Mouse (Mus musculus) C2C12 (cell line): ENCODE data around the gene Gabpb1.

ENCODE experiments used
- CEBPB ChIP-seq: IDR thresholded peaks from one replicate; pipeline ENCODE4 v1.6.1; 2011; ENCODE audit warnings: low read depth, mild to moderate bottlenecking, control low read depth, moderate library complexity
- CTCF ChIP-seq: IDR thresholded peaks from one replicate; pipeline ENCODE4 v1.5.1; 2011; ENCODE audit not compliant: control insufficient read depth, insufficient read depth, insufficient read length
- USF1 ChIP-seq: IDR thresholded peaks from one replicate; pipeline ENCODE4 v1.6.1; 2011; ENCODE audit warnings: low read depth, mild to moderate bottlenecking, control low read depth, moderate library complexity

GRCm38 (mm10) chr2:126675169-126676121, 692 bp downstream of the Gabpb1 start:
- no peak for TF ChIP-seq USF1
- no peak for TF ChIP-seq CTCF
- no peak for TF ChIP-seq CEBPB
